Mouse (Mus musculus): ENCODE measurements at regions not wholly inside any gene's neighbourhood (a gene's known extent, or its start where the extent isn't known, plus 50 kb on each side); places are given as distances from the start of the nearest gene placed in this dataset.

GRCm38 (mm10) chr12:17601245-17602023 lies 56.8 kb downstream of the Odc1 start:
- no peak for DNase-seq (ENCODE audit: low spot score in 2 of 2)

GRCm38 (mm10) chr12:17603576-17603975 lies 59.0 kb downstream of the Odc1 start:
- DNase-seq (ENCODE audit: low spot score in 2 of 2): no peak

GRCm38 (mm10) chr12:17610384-17610783 lies 65.8 kb downstream of the Odc1 start:
- DNase-seq (ENCODE audit: low spot score in 2 of 2): no peak

- peak; percentile 63 to 67 for DNase-seq (ENCODE audit: low spot score in 2 of 2)
Observed at GRCm38 (mm10) chr12:17611988-17612387, 67.4 kb downstream of the Odc1 start.

- no peak for DNase-seq (ENCODE audit: low spot score in 2 of 2)
Observed at GRCm38 (mm10) chr12:17618300-17618699, 72.4 kb upstream of the Hpcal1 start.

- no peak for DNase-seq (ENCODE audit: low spot score in 2 of 2)
Observed at GRCm38 (mm10) chr12:17620226-17620625, 70.4 kb upstream of the Hpcal1 start.

- peak in 1 of 2 experiments; percentile 8 for DNase-seq (ENCODE audit: low spot score in 2 of 2)
Observed at GRCm38 (mm10) chr12:17621487-17621888, 69.2 kb upstream of the Hpcal1 start.

GRCm38 (mm10) chr12:17622509-17623005 lies 68.1 kb upstream of the Hpcal1 start:
- DNase-seq (ENCODE audit: low spot score in 2 of 2): no peak

GRCm38 (mm10) chr12:17626043-17626442 lies 64.6 kb upstream of the Hpcal1 start:
- no peak for DNase-seq (ENCODE audit: low spot score in 2 of 2)

- no peak for DNase-seq (ENCODE audit: low spot score in 2 of 2)
Observed at GRCm38 (mm10) chr12:17631161-17631560, 59.5 kb upstream of the Hpcal1 start.

GRCm38 (mm10) chr12:17636146-17636545 lies 54.5 kb upstream of the Hpcal1 start:
- no peak for DNase-seq (ENCODE audit: low spot score in 2 of 2)

- DNase-seq (ENCODE audit: low spot score in 2 of 2): no peak
Observed at GRCm38 (mm10) chr12:17636590-17636989, 54.1 kb upstream of the Hpcal1 start.
